Mouse (Mus musculus): ENCODE data around the gene Dhx8. TPM values are rescaled to one million over a fixed set of nuclear protein-coding genes. Genes with fewer than 3 reads are reported as not detected.

Gene Dhx8
- total and polyA plus RNA-seq, 3 experiments = 7.2 to 17.1 (median 16.0) TPM

DNA sequence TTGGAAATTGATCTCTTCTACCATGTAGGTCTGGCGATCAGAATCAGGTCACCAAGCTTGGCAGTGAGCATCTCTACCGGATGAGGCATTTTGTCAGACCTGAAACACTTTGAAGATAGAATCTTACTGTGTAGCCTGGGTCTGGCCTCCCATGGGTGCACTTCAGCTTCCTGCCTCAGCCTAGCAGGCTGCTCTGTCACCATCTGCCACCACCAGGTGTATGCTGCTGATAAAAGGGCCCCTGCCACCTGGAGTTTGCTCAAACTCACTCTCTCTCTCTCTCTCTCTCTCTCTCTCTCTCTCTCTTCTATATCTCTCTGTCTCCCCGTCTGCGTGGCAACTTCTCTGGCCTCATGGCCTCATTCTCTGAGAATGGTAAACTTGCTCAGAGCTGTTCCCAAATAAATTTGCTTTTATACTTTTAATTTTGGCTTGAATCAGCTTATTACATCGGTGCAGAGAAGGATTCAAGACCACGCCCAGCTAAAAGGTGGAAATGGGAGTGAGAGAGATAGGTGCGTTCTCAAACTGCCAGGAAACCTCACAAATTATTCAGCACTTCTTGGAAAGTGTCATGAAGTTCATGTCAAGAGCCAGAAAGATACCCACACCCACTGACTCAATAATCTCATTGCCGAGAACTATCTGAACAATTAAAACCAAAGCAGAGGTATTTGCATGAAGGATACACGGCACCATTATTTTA lies 35.4 kb upstream of the Dhx8 start:
- no peaks in the 10 kb centered on the region for H3K79me2 ChIP-seq (replicated peaks; ENCODE audit: control insufficient read depth, insufficient read depth, low read length)
- no peaks in the 10 kb centered on the region for H3K36me3 ChIP-seq (ENCODE audit: control insufficient read depth, insufficient read depth, low read length)
- H3K9ac ChIP-seq (ENCODE audit: low read depth, low read length) = no peak overlapping the region
- intact Hi-C loops (cut with DNase I) = loop anchor here (2.0 to 5.0 kb wide), 2 partner anchors 17 to 35 kb away; no protein-coding TSS in a partner anchor
- H3K4me1 ChIP-seq (ENCODE audit: control insufficient read depth, insufficient read depth, low read length) = peaks cover 13% of the 10 kb centered on the region
- TF ChIP-seq CTCF (IDR thresholded peaks at IDR 0.05) (no peak), POLR2A (IDR thresholded peaks at IDR 0.05; ENCODE audit: insufficient read depth, low read depth, low read length) (no peak)
- no peak overlapping the region for H3K27ac ChIP-seq
- 91% methylated on average over 9 of the region's 9 CpGs for WGBS
- H3K27me3 ChIP-seq (ENCODE audit: control insufficient read depth, insufficient read depth, low read length) = no peaks in the 10 kb centered on the region
- H3K4me3 ChIP-seq = no peak overlapping the region
- DNase-seq = no peak

GRCm38 (mm10) chr11:101698114-101698513 lies 34.6 kb upstream of the Dhx8 start:
- Histone ChIP-seq H3K4me3 (no peak overlapping the region), H3K36me3 (ENCODE audit: control insufficient read depth, insufficient read depth, low read length) (no peaks in the 10 kb centered on the region), H3K4me1 (ENCODE audit: control insufficient read depth, insufficient read depth, low read length) (peaks cover 13% of the 10 kb centered on the region), H3K27me3 (ENCODE audit: control insufficient read depth, insufficient read depth, low read length) (no peaks in the 10 kb centered on the region), H3K27ac (no peak overlapping the region), H3K79me2 (replicated peaks; ENCODE audit: control insufficient read depth, insufficient read depth, low read length) (no peaks in the 10 kb centered on the region), H3K9ac (ENCODE audit: low read depth, low read length) (no peak overlapping the region)
- intact Hi-C loops (cut with DNase I) = loop anchor here (5.0 kb wide), 1 partner anchor 36 kb away; no protein-coding TSS in a partner anchor
- TF ChIP-seq EP300 (IDR thresholded peaks at IDR 0.05; ENCODE audit: insufficient read depth, low read depth, low read length) = no peak
- 0 out of 2 replicates have a peak, but pooled peaks have one; percentile 7 for TF ChIP-seq CTCF (IDR thresholded peaks at IDR 0.05)
- DNase-seq = no peak

DNA sequence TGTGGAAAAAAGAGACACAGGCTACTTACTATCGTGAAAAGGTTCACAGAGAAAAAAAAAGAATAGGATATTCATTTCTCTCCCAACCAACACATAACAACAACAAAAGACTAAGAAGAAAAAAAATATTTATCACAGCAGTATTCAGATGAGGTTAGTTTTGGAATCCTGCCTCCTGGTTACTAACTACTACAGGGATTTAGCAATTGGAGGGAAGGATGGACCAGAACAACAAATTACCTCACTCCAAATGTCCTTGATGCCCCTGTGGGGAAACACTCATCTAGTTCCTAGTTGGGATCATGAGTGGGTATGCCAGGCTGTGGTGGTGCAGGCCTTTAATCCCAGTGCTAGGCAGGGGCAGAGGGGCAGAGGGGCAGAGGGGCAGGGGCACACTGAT lies 33.2 kb upstream of the Dhx8 start:
- no peak for TF ChIP-seq POLR2A (IDR thresholded peaks at IDR 0.05; ENCODE audit: insufficient read depth, low read depth, low read length)
- TF ChIP-seq CTCF (IDR thresholded peaks at IDR 0.05) = no peak
- no peak for TF ChIP-seq EP300 (IDR thresholded peaks at IDR 0.05; ENCODE audit: insufficient read depth, low read depth, low read length)
- Histone ChIP-seq H3K9ac (ENCODE audit: low read depth, low read length) (no peak overlapping the region), H3K27ac (no peak overlapping the region; the same call in 1 of the 2 replicates), H3K36me3 (ENCODE audit: control insufficient read depth, insufficient read depth, low read length) (no peaks in the 10 kb centered on the region), H3K27me3 (ENCODE audit: control insufficient read depth, insufficient read depth, low read length) (no peaks in the 10 kb centered on the region; the same call in 1 of the 2 replicates), H3K4me3 (no peak overlapping the region), H3K79me2 (replicated peaks; ENCODE audit: control insufficient read depth, insufficient read depth, low read length) (no peaks in the 10 kb centered on the region), H3K4me1 (ENCODE audit: control insufficient read depth, insufficient read depth, low read length) (peaks cover 13% of the 10 kb centered on the region)
- intact Hi-C loops (cut with DNase I) = loop anchor here (5.0 kb wide), 1 partner anchor 37 kb away; no protein-coding TSS in a partner anchor
- no peak for DNase-seq
- 84% methylated on average over 1 of the region's 1 CpGs for WGBS

GRCm38 (mm10) chr11:101699991-101700390 lies 32.7 kb upstream of the Dhx8 start:
- Histone ChIP-seq H3K27me3 (ENCODE audit: control insufficient read depth, insufficient read depth, low read length) (no peaks in the 10 kb centered on the region; the same call in 1 of the 2 replicates), H3K79me2 (replicated peaks; ENCODE audit: control insufficient read depth, insufficient read depth, low read length) (no peaks in the 10 kb centered on the region), H3K4me3 (no peak overlapping the region), H3K9ac (ENCODE audit: low read depth, low read length) (no peak overlapping the region), H3K27ac (peak overlapping the region; percentile 56), H3K36me3 (ENCODE audit: control insufficient read depth, insufficient read depth, low read length) (no peaks in the 10 kb centered on the region), H3K4me1 (ENCODE audit: control insufficient read depth, insufficient read depth, low read length) (peaks cover 13% of the 10 kb centered on the region)
- no peak for TF ChIP-seq POLR2A (IDR thresholded peaks at IDR 0.05; ENCODE audit: insufficient read depth, low read depth, low read length)
- intact Hi-C loops (cut with DNase I) = loop anchor here (5.0 kb wide), 1 partner anchor 38 kb away; no protein-coding TSS in a partner anchor
- DNase-seq = no peak
- 60% methylated on average over 7 of the region's 7 CpGs for WGBS

DNA sequence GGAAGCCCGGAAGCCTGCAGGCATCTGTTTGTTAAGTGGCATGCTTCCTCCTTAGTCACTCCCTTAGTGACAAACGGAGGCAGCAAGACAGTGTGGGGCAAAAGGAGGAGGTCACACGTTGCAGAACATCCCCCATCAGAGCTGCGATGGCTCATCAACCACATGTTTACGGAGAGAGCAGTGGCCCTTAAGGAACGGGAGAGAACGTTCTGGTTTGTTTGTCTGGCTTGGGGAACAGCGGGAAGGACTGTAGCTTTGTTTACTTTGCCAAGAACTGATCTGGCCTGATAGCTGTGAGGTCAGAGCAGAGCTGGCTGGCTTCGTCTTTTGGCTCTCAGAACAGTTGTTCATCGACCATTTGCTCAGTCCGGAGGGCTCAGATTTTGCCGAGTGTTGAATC lies 32.3 kb upstream of the Dhx8 start:
- peak; percentile 45 to 47 for DNase-seq
- H3K27ac ChIP-seq = peak overlapping the region; percentile 56
- intact Hi-C loops (cut with DNase I) = no loop called here

GRCm38 (mm10) chr11:101704081-101704480 lies 28.6 kb upstream of the Dhx8 start:
- Histone ChIP-seq H3K9ac (ENCODE audit: low read depth, low read length) (no peak overlapping the region), H3K79me2 (replicated peaks; ENCODE audit: control insufficient read depth, insufficient read depth, low read length) (no peaks in the 10 kb centered on the region), H3K27me3 (ENCODE audit: control insufficient read depth, insufficient read depth, low read length) (no peaks in the 10 kb centered on the region; the same call in 1 of the 2 replicates), H3K4me3 (no peak overlapping the region), H3K27ac (no peak overlapping the region), H3K4me1 (ENCODE audit: control insufficient read depth, insufficient read depth, low read length) (peaks cover 11% of the 10 kb centered on the region), H3K36me3 (ENCODE audit: control insufficient read depth, insufficient read depth, low read length) (no peaks in the 10 kb centered on the region)
- 69% methylated on average over 5 of the region's 5 CpGs for WGBS
- no peak for TF ChIP-seq POLR2A (IDR thresholded peaks at IDR 0.05; ENCODE audit: insufficient read depth, low read depth, low read length)
- no peak for TF ChIP-seq CTCF (IDR thresholded peaks at IDR 0.05)
- TF ChIP-seq EP300 (IDR thresholded peaks at IDR 0.05; ENCODE audit: insufficient read depth, low read depth, low read length) = no peak
- no peak for DNase-seq
- intact Hi-C loops (cut with DNase I) = no loop called here

More for the DNA sequence above, 32.3 kb upstream of the Dhx8 start:
- TF ChIP-seq EP300 (IDR thresholded peaks at IDR 0.05; ENCODE audit: insufficient read depth, low read depth, low read length) (peak; percentile 77), CTCF (IDR thresholded peaks at IDR 0.05) (no peak), POLR2A (IDR thresholded peaks at IDR 0.05; ENCODE audit: insufficient read depth, low read depth, low read length) (0 out of 2 replicates have a peak, but pooled peaks have one; percentile 25)
- peaks cover 13% of the 10 kb centered on the region for H3K4me1 ChIP-seq (ENCODE audit: control insufficient read depth, insufficient read depth, low read length)
- H3K27me3 ChIP-seq (ENCODE audit: control insufficient read depth, insufficient read depth, low read length) = no peaks in the 10 kb centered on the region; the same call in 1 of the 2 replicates
- WGBS = 16% methylated on average over 12 of the region's 12 CpGs
- H3K4me3 ChIP-seq = no peak overlapping the region
- H3K36me3 ChIP-seq (ENCODE audit: control insufficient read depth, insufficient read depth, low read length) = no peaks in the 10 kb centered on the region
- H3K9ac ChIP-seq (ENCODE audit: low read depth, low read length) = 0 out of 2 replicates have a peak overlapping the region, but pooled peaks have one; percentile 0
- no peaks in the 10 kb centered on the region for H3K79me2 ChIP-seq (replicated peaks; ENCODE audit: control insufficient read depth, insufficient read depth, low read length)
